Mouse (Mus musculus) layer of hippocampus, adult 2 months (tissue): Measurements from ENCODE around the gene Ndufa5. TPM values are rescaled to one million over a fixed set of nuclear protein-coding genes. Genes with fewer than 3 reads are reported as not detected.

Source experiments
- DNase-seq, 2 experiments: peaks; one replicate each; pipeline ENCODE4 v3.0.0; 2022; ENCODE audit warnings: low spot score in 2 of 2
- H3K27ac ChIP-seq: fragments of 200-600 bp; 2 replicates; pipeline ENCODE4 v1.8.1; 2022
- H3K4me3 ChIP-seq: fragments of 200-600 bp; 2 replicates; pipeline ENCODE4 v1.8.1; 2022; ENCODE audit warnings: mild to moderate bottlenecking
- CTCF ChIP-seq: fragments of 200-600 bp; conservative IDR thresholded peaks from 2 replicates; pipeline ENCODE4 v1.8.1; 2022; ENCODE audit warnings: antibody characterized with exemption, mild to moderate bottlenecking, moderate library complexity
- long read RNA-seq, 2 experiments: library from polyadenylated mRNA; stranded (forward); transcript quantifications; one replicate each; pipeline ENCODE4 v2.0.0; 2021; ENCODE audit warnings: borderline mapping rate in 2 of 2
- total RNA-seq, 2 experiments: library from RNA; stranded (reverse); gene quantifications; 2 replicates each; pipeline ENCODE4 v1.2.3; 2021

The Ndufa5 gene
- total RNA-seq = 100 to 1,000 TPM; 266 to 275 TPM
- long read RNA-seq, experiment 1, transcript Ndufa5-201 (5 exons, 875 nt) = major isoform, 158 of 236 reads
- long read RNA-seq, experiment 1, transcript Ndufa5-202 (4 exons, 315 nt) = minor isoform, 8 of 236 reads
- long read RNA-seq, experiment 1, partial matches to known transcripts = 61 of 236 reads
- long read RNA-seq, experiment 1, other reads (novel, unspliced or antisense) = 4 of 236 reads
- long read RNA-seq, experiment 2, transcript Ndufa5-201 (5 exons, 875 nt) = major isoform, 199 of 296 reads
- long read RNA-seq, experiment 2, transcript Ndufa5-202 (4 exons, 315 nt) = minor isoform, 12 of 296 reads
- long read RNA-seq, experiment 2, partial matches to known transcripts = 79 of 296 reads
- long read RNA-seq, experiment 2, other reads (novel, unspliced or antisense) = 4 of 296 reads

GRCm38 (mm10) chr6:24527155-24528063 lies at the start of gene Ndufa5:
Ndufa5 (minus strand) TSS chr6:24528013.
- peak within 1 kb of the TSS; percentile 90 for H3K27ac ChIP-seq
- peak; percentile 90 to 92 for DNase-seq
- H3K4me3 ChIP-seq = peak within 1 kb of the TSS; percentile 93
- no peak for TF ChIP-seq CTCF

GRCm38 (mm10) chr6:24573319-24573718 lies 45.5 kb upstream of the Ndufa5 start:
- TF ChIP-seq CTCF = no peak
- DNase-seq = no peak

DNA sequence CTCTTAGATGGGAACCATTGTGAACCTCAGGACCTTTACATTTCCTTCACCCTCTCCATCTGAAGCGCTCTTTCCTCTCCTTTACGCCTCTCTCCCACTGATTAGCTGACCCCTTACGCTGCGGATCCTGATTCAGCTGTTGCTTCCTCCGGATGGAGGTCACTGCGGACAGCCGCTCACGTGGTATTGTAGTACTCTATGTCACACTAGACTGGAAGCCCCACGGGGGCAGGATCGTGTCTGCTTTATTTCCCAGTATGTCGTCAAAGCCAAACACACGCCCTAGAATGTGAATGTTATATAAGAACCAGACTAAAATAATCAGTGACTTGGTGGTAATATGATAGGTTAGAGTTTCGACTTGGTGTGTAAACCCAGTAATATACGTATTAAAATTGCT lies 44.6 kb upstream of the Ndufa5 start:
- Histone ChIP-seq H3K4me3 (no peak overlapping the region), H3K27ac (no peak overlapping the region)
- DNase-seq = no peak
- TF ChIP-seq CTCF = no peak

More at GRCm38 (mm10) chr6:24573319-24573718, 45.5 kb upstream of the Ndufa5 start:
- H3K27ac ChIP-seq = no peak overlapping the region
- H3K4me3 ChIP-seq = no peak overlapping the region

DNA sequence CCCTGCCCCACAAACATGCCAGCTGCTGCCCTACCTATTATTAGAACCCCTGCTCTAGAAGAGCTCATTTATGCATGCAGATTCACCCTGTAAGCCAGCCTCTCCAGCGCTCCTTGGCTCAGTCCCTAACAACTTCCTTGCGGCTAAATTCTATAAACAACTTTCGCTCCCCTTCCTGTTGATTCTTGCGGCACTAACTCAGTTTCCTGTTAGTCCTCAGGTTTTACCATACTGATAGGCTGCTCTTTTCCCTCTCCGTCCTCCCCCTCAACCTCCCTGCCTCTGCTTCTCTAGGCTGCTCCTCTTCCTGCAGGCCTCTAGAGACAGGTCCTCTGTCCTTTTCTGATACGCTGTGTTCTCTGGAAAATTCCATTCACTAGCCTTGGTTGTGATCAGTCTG lies 43.3 kb upstream of the Ndufa5 start:
- DNase-seq = no peak
- no peak for TF ChIP-seq CTCF

GRCm38 (mm10) chr6:24570278-24570677 lies 42.5 kb upstream of the Ndufa5 start:
- DNase-seq = no peak
- TF ChIP-seq CTCF = no peak
- H3K4me3 ChIP-seq = no peak overlapping the region
- no peak overlapping the region for H3K27ac ChIP-seq

More for the DNA sequence above, 43.3 kb upstream of the Ndufa5 start:
- no peak overlapping the region for H3K4me3 ChIP-seq
- no peak overlapping the region for H3K27ac ChIP-seq

- no peak overlapping the region for H3K27ac ChIP-seq
These were observed 41.9 kb upstream of the Ndufa5 start for GRCm38 (mm10) chr6:24569711-24570110.

DNA sequence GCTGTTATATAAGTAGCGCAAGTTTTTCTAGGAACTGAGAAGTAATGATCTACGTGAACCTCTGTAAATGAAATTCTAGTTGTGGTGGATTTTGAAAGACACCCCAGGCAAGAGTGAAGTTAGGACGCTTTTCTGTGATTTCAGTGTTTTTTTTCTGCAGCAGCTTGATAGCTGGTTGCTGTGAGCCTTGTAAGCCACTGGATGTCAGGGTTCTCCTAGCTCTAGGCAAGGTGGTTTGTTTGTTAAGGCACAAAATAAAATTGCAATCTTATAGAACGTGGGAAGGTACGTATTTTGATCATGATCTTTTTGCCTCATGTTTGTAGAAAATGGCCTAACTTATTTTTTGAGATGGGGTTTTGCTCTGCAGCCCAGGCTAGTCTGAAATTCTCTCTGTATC lies 41.1 kb upstream of the Ndufa5 start:
- no peak overlapping the region for H3K27ac ChIP-seq
- H3K4me3 ChIP-seq = no peak overlapping the region
- DNase-seq = no peak
- peak; percentile 75 for TF ChIP-seq CTCF

More at GRCm38 (mm10) chr6:24569711-24570110, 41.9 kb upstream of the Ndufa5 start:
- no peak for DNase-seq
- TF ChIP-seq CTCF = no peak
- H3K4me3 ChIP-seq = no peak overlapping the region

DNA sequence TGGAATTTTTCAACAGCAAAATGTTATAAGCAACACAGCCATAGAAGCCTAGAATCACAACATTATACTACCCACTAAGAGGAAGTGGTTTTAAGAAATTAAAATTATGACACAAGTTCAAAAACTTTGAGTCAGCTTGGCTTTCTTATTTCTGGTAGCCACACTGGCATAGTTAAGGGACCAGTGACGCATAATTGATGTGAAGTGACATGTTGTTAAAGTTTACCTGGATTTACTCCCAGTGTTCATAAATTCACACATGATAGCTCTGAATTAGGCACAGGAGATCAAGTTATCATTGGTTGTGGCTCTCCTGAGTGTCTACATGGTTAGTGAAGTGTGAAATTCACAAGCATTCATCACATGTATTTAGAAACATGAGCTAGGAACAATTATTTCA lies 37.1 kb upstream of the Ndufa5 start:
- TF ChIP-seq CTCF = no peak
- Histone ChIP-seq H3K4me3 (no peak overlapping the region), H3K27ac (no peak overlapping the region)
- DNase-seq = no peak

- peak; percentile 29 to 58 for DNase-seq
- H3K27ac ChIP-seq = no peak overlapping the region
- TF ChIP-seq CTCF = 0 out of 2 replicates have a peak, but pooled peaks have one; percentile 12
These were observed 36.3 kb upstream of the Ndufa5 start for GRCm38 (mm10) chr6:24564081-24564480.

DNA sequence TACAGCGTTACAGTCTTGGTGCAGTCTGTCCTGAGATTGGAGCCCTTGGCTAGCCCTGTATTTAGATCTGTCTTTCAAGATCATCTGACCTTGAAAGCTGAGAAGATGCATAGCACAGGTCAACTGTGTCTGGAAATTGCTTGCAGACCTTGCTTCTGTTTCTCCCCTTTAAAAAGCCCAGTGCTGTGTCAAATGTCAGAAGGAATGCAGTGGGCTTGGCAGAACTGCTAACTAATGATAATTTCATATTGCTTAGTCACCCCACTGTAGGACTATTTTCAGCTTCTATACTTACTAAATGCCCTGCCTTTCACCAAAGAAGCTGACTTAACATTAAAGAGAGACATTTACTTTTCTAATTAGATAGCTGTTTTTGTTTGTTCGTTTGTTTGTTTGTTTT lies 27.7 kb upstream of the Ndufa5 start:
- Histone ChIP-seq H3K27ac (no peak overlapping the region), H3K4me3 (no peak overlapping the region)
- no peak for DNase-seq
- no peak for TF ChIP-seq CTCF

More at GRCm38 (mm10) chr6:24564081-24564480, 36.3 kb upstream of the Ndufa5 start:
- no peak overlapping the region for H3K4me3 ChIP-seq

GRCm38 (mm10) chr6:24554427-24555086 lies 26.7 kb upstream of the Ndufa5 start:
- H3K27ac ChIP-seq = no peak overlapping the region
- no peak overlapping the region for H3K4me3 ChIP-seq
- no peak for TF ChIP-seq CTCF
- no peak for DNase-seq

DNA sequence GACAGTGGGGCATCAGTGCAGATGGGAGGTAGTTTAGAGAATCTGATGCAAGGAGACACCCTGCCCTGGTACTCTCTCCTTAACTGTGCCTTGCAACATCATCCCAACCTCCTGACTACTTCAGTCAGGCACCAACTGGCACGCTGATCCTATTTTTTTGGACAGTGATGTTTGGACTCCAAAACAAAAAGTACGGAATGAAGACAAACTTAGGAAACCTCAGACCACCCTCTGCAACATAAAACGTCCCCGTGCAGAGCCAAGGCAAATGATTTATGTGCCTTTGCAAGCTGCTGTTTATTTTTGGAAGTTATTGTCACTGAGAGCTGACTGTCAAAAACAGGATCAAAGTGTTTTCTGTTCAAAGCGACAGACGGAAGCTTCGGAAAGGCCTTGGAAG lies 24.2 kb upstream of the Ndufa5 start:
- Histone ChIP-seq H3K4me3 (no peak overlapping the region), H3K27ac (peak overlapping the region; percentile 72)
- no peak for TF ChIP-seq CTCF
- no peak for DNase-seq
